Mouse (Mus musculus): ENCODE results near the gene Lrp4. TPM values are rescaled to one million over a fixed set of nuclear protein-coding genes. Genes with fewer than 3 reads are reported as not detected.

The Lrp4 gene
- polyA plus RNA-seq, 1 experiment from 2014 or later: 3.4 TPM

- H3K9me3 ChIP-seq (ENCODE audit: control insufficient read depth, low read length): no peaks in the 10 kb centered on the region
- H3K36me3 ChIP-seq (ENCODE audit: control insufficient read depth, insufficient read depth, low read length): no peaks in the 10 kb centered on the region
- no peaks in the 10 kb centered on the region for H3K27me3 ChIP-seq (ENCODE audit: control insufficient read depth, insufficient read depth, low read length)
- 62% methylated on average over 5 of the region's 5 CpGs for WGBS
- TF ChIP-seq CTCF (IDR thresholded peaks at IDR 0.05; ENCODE audit: low read depth) (no peak), EP300 (optimal IDR thresholded peaks at IDR 0.05) (no peak)
- no peak overlapping the region for H3K27ac ChIP-seq (replicated peaks)
- H3K9ac ChIP-seq (ENCODE audit: low read length): no peak overlapping the region
- H3K4me3 ChIP-seq (ENCODE audit: low read depth, low read length): no peak overlapping the region
- no peak overlapping the region for H3K4me2 ChIP-seq (replicated peaks; ENCODE audit: low read depth)
- ATAC-seq (ENCODE audit: low FRiP score, low TSS enrichment) (no peak), DNase-seq (ENCODE audit: low spot score) (no peak)
- H3K4me1 ChIP-seq (replicated peaks; ENCODE audit: control insufficient read depth, insufficient read depth): no peaks in the 10 kb centered on the region
Measured at GRCm38 (mm10) chr2:91437116-91437815, 20.0 kb upstream of the Lrp4 start.

DNA sequence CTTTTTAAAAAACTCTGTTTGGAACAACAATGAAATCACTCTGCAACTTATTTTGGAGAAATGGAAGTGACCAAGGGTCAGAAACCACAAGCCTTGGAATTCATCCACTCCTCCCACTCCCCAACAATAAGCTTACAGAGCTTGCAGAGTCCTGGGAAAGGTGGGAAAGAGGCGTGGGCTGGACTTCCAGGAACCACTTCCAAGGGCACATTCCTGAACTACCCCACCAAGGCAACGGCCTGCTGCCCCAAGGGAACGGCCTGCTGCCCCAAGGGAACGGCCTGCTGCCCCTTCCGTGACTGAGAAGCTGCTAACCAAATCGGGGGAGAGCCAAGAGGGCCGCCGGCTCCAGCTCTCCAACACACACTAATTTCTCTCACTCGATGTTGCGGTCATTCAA lies 18.0 kb upstream of the Lrp4 start:
- Histone ChIP-seq H3K4me1 (replicated peaks; ENCODE audit: control insufficient read depth, insufficient read depth) (no peaks in the 10 kb centered on the region), H3K4me2 (replicated peaks; ENCODE audit: low read depth) (no peak overlapping the region), H3K27me3 (ENCODE audit: control insufficient read depth, insufficient read depth, low read length) (no peaks in the 10 kb centered on the region), H3K9me3 (ENCODE audit: control insufficient read depth, low read length) (no peaks in the 10 kb centered on the region), H3K9ac (ENCODE audit: low read length) (no peak overlapping the region), H3K4me3 (ENCODE audit: low read depth, low read length) (no peak overlapping the region), H3K36me3 (ENCODE audit: control insufficient read depth, insufficient read depth, low read length) (no peaks in the 10 kb centered on the region), H3K27ac (replicated peaks) (no peak overlapping the region)
- ATAC-seq (ENCODE audit: low FRiP score, low TSS enrichment): no peak
- 88% methylated on average over 10 of the region's 10 CpGs for WGBS
- DNase-seq (ENCODE audit: low spot score): no peak
- TF ChIP-seq EP300 (optimal IDR thresholded peaks at IDR 0.05): no peak
- TF ChIP-seq CTCF (IDR thresholded peaks at IDR 0.05; ENCODE audit: low read depth): no peak

GRCm38 (mm10) chr2:91439876-91440275 lies 17.4 kb upstream of the Lrp4 start:
- no peak overlapping the region for H3K4me2 ChIP-seq (replicated peaks; ENCODE audit: low read depth)
- no peak for TF ChIP-seq CTCF (IDR thresholded peaks at IDR 0.05; ENCODE audit: low read depth)
- TF ChIP-seq EP300 (optimal IDR thresholded peaks at IDR 0.05): no peak
- no peaks in the 10 kb centered on the region for H3K36me3 ChIP-seq (ENCODE audit: control insufficient read depth, insufficient read depth, low read length)
- no peak overlapping the region for H3K9ac ChIP-seq (ENCODE audit: low read length)
- DNase-seq (ENCODE audit: low spot score): no peak
- no peaks in the 10 kb centered on the region for H3K9me3 ChIP-seq (ENCODE audit: control insufficient read depth, low read length)
- H3K27me3 ChIP-seq (ENCODE audit: control insufficient read depth, insufficient read depth, low read length): no peaks in the 10 kb centered on the region
- H3K27ac ChIP-seq (replicated peaks): no peak overlapping the region
- ATAC-seq (ENCODE audit: low FRiP score, low TSS enrichment): no peak
- H3K4me3 ChIP-seq (ENCODE audit: low read depth, low read length): no peak overlapping the region
- no peaks in the 10 kb centered on the region for H3K4me1 ChIP-seq (replicated peaks; ENCODE audit: control insufficient read depth, insufficient read depth)
- WGBS: 30% methylated on average over 1 of the region's 1 CpGs

- 69% methylated on average over 5 of the region's 5 CpGs for WGBS
- no peak overlapping the region for H3K4me2 ChIP-seq (replicated peaks; ENCODE audit: low read depth)
- H3K36me3 ChIP-seq (ENCODE audit: control insufficient read depth, insufficient read depth, low read length): no peaks in the 10 kb centered on the region
- ATAC-seq (ENCODE audit: low FRiP score, low TSS enrichment) (no peak), DNase-seq (ENCODE audit: low spot score) (peak; percentile 43)
- no peaks in the 10 kb centered on the region for H3K4me1 ChIP-seq (replicated peaks; ENCODE audit: control insufficient read depth, insufficient read depth)
- no peak overlapping the region for H3K9ac ChIP-seq (ENCODE audit: low read length)
- TF ChIP-seq EP300 (optimal IDR thresholded peaks at IDR 0.05) (no peak), CTCF (IDR thresholded peaks at IDR 0.05; ENCODE audit: low read depth) (no peak)
- 0 out of 2 replicates have a peak overlapping the region, but pooled peaks have one; percentile 25 for H3K27ac ChIP-seq (replicated peaks)
- no peaks in the 10 kb centered on the region for H3K27me3 ChIP-seq (ENCODE audit: control insufficient read depth, insufficient read depth, low read length)
- H3K4me3 ChIP-seq (ENCODE audit: low read depth, low read length): no peak overlapping the region
- no peaks in the 10 kb centered on the region for H3K9me3 ChIP-seq (ENCODE audit: control insufficient read depth, low read length)
Measured at GRCm38 (mm10) chr2:91440686-91441085, 16.6 kb upstream of the Lrp4 start.

GRCm38 (mm10) chr2:91441715-91442114 lies 15.6 kb upstream of the Lrp4 start:
- no peak; the same call in 1 of the 2 replicates for ATAC-seq (ENCODE audit: low FRiP score, low TSS enrichment)

DNA sequence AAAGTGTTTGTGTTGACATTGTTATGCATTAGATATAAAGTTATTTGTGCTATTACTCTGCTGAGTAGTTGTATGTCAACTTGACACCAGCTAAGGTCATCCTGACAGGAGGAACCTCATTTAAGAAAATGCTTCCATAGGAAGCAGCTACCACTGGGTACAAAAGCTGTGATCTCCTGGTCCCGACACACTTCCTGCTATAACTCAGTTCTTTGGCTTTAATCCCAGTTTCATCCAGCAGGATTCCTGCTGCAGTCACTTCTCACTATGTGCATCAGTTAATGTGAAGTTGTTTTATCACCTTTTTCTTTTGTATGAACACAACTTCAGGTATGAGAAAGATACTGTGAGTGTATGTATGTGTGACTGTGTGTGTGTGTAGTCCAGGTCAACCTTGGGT lies 15.1 kb upstream of the Lrp4 start:
- H3K9ac ChIP-seq (ENCODE audit: low read length): no peak overlapping the region
- no peak overlapping the region for H3K4me3 ChIP-seq (ENCODE audit: low read depth, low read length)
- H3K9me3 ChIP-seq (ENCODE audit: control insufficient read depth, low read length): no peaks in the 10 kb centered on the region
- no peak overlapping the region for H3K4me2 ChIP-seq (replicated peaks; ENCODE audit: low read depth)
- no peaks in the 10 kb centered on the region for H3K36me3 ChIP-seq (ENCODE audit: control insufficient read depth, insufficient read depth, low read length)
- DNase-seq (ENCODE audit: low spot score) (no peak), ATAC-seq (ENCODE audit: low FRiP score, low TSS enrichment) (no peak)
- no peak overlapping the region for H3K27ac ChIP-seq (replicated peaks)
- no peaks in the 10 kb centered on the region for H3K27me3 ChIP-seq (ENCODE audit: control insufficient read depth, insufficient read depth, low read length)
- 9% methylated on average over 1 of the region's 1 CpGs for whole genome bisulfite sequencing
- TF ChIP-seq CTCF (IDR thresholded peaks at IDR 0.05; ENCODE audit: low read depth): no peak
- TF ChIP-seq EP300 (optimal IDR thresholded peaks at IDR 0.05): no peak
- H3K4me1 ChIP-seq (replicated peaks; ENCODE audit: control insufficient read depth, insufficient read depth): no peaks in the 10 kb centered on the region

More at GRCm38 (mm10) chr2:91441715-91442114, 15.6 kb upstream of the Lrp4 start:
- H3K4me3 ChIP-seq (ENCODE audit: low read depth, low read length): no peak overlapping the region
- H3K9ac ChIP-seq (ENCODE audit: low read length): no peak overlapping the region
- no peaks in the 10 kb centered on the region for H3K27me3 ChIP-seq (ENCODE audit: control insufficient read depth, insufficient read depth, low read length)
- TF ChIP-seq EP300 (optimal IDR thresholded peaks at IDR 0.05): no peak
- TF ChIP-seq CTCF (IDR thresholded peaks at IDR 0.05; ENCODE audit: low read depth): no peak
- H3K27ac ChIP-seq (replicated peaks): no peak overlapping the region
- no peak overlapping the region for H3K4me2 ChIP-seq (replicated peaks; ENCODE audit: low read depth)
- H3K4me1 ChIP-seq (replicated peaks; ENCODE audit: control insufficient read depth, insufficient read depth): no peaks in the 10 kb centered on the region
- no peak for DNase-seq (ENCODE audit: low spot score)
- no peaks in the 10 kb centered on the region for H3K9me3 ChIP-seq (ENCODE audit: control insufficient read depth, low read length)
- H3K36me3 ChIP-seq (ENCODE audit: control insufficient read depth, insufficient read depth, low read length): no peaks in the 10 kb centered on the region
- WGBS: 33% methylated on average over 2 of the region's 2 CpGs
